Mouse (Mus musculus) left cerebral cortex, postnatal 4 days (tissue): ENCODE measurements around the gene Focad. TPM values are rescaled to one million over a fixed set of nuclear protein-coding genes. Genes with fewer than 3 reads are reported as not detected.

Experiments
- DNase-seq: peaks from one replicate; pipeline ENCODE4 v3.0.0-alpha.2; 2022
- intact Hi-C: fragments of 180-260 bp; cut with DNase I; formaldehyde crosslinking; loops from one replicate; pipeline ENCODE4 v1.15.1; 2025
- total RNA-seq, 2 experiments: library from RNA; stranded (reverse); gene quantifications; 2 replicates each; pipeline ENCODE4 v1.2.3; 2021

Gene Focad
- total RNA-seq, 2 experiments from 2014 or later: 35.6 to 41.1 TPM

DNA sequence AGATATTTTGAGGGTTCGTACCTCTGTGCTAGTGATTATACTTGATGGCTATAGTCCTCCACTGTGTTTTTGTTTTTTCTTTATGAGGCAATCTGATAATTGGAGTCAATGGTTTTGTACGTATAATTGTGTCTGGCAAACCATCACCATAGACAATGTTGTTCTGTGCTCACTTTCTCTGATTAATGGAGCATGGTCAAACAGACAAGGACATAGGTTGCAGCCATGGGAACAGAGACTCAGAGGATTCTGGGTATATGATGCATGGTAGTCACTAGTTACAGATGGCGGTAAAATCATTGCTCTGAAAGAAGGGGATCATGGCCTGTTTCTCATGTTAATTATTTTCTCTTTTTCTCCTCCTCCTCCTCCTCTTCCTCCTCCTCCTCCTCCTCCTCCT is 205.1 kb downstream of the Focad start:
- intact Hi-C loops: no loop called here
- DNase-seq: no peak

DNA sequence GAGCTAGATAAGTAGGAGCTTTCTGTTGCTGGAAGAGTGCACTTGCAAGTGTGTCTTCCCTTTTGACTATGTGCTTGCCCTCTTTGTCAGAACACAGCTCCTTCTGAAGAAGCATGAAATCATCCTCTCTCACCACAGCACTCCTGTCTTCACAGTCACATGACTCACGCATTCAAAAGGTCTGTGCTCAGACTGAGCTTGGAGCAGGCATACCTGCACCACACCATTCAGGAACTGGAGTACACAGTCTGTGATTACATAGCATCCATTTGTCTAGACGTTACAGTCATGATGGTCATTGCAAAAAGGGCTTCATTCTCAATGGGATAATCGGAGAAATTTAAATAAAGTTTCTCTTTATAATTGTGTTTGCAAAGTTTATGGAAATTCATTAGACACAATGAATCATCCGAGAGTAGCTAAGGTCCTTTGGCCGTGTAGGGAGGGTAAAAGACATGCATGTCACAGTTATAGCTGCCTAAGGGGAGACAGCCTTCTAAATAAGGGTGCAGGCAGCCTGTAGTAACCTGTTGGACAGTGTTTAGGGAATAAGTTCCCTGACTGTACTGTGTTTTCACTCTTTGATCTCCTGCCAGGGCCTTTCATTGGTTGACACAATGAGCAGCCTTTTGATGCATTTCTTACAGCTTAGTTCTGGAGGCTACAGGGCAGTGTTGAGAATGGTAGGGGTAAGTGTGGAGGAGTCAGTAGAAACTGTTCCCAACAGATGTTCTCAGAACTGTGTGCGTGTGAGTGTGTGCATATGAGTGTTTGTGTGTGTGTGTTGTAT is 206.6 kb downstream of the Focad start:
- intact Hi-C loops: loop anchor here (5.0 kb wide), 1 partner anchor 269 kb away; the partner anchor contains the start of gene Mllt3

DNA sequence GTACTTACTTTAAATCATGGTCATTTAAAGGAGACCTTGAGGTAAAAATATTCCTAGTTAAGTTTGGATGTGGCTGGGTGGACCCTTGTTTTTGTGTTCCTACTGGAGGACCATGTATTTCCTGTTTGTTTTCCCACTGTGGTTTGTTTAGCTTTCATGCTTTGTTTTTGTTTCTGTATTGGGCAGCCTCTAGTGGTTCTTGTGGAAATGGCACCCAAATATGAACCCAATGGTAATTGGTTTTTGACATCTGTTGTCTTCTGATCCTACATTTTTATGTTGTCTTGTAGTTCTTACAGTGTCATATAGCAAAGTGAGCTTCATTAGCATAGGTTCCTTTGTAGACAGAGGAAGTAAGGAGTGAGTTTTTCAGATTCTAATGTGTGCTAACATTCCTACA is 207.9 kb downstream of the Focad start:
- intact Hi-C loops: loop anchor here (5.0 kb wide), 1 partner anchor 270 kb away; the partner anchor contains the start of gene Mllt3
- peak; percentile 16 for DNase-seq

More for the DNA sequence above, 206.6 kb downstream of the Focad start:
- DNase-seq: no peak

DNA sequence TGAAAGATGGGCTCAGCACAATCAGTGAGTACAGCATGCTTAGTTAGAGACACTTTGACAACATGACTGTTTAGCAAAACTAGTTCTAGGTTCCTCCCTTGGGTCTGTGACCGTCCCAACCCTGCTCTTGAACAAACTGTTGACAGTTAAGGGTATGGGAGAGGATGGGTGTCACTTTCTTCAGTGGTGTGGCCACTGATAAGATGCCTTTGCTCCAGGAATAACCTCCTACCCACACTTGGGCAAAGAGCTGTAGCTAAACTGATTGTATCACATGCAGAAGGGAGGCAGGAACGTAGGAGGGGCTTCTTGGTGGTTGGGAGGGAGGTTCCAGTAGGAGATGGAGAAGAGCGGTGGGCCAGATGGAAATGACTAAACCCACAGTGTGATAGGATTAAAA is 213.3 kb downstream of the Focad start:
- intact Hi-C loops: no loop called here
- DNase-seq: no peak

DNA sequence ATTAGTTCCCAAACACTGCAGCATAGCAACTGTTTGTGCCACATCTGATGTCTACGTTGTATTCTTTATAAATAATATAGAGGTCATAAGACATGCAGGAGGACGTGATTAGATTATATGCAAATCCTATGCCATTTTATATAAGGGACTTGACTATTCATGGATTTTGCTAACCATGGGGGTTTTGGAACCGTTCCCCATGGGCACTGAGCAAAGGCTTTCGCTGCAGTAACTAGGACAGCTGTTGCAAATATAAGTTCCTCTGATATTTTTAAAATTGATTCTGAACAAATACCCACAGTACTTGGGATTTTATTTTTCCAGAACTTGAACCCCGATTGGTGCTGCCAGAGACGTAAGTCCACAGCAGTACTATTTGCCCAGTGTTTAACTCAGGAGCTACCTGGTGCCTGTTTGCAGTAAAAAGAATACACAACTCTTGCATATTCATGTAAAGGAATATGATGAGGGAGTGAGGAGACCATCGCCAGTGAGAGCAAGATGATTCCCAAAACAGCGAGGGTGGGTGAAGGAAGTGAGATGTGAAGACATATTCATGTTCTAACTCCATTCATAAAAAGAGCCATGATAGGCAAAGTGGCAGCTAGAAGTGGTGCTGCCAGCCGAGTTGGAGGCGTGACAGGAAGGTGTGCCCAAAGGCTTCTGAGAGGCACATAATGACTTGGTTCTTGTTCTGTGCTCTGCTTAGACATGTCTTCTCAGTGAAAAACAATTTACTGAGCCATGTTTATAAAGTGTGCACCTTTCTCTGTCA is 214.1 kb downstream of the Focad start:
- intact Hi-C loops: no loop called here
- DNase-seq: no peak

DNA sequence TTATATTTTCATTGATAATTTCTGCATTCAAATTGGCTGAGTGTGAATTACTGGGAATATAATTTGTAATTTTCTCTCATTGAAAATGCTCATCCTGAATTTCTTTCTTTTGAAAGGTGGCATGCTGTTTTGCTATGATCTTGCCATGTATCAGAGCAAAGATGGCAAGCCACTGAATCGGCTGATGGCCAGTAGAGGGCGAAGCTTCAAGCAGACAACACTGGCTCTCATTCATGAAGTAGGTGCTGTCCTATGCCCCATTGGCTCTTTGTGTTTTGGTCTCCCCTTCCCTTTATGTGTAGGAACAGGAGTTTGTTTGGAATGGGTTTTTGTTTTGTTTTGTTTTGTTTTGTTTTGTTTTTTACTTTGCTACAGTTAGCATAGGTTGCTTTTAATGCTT is 215.2 kb downstream of the Focad start:
- DNase-seq: peak; percentile 58
- intact Hi-C loops: no loop called here

DNA sequence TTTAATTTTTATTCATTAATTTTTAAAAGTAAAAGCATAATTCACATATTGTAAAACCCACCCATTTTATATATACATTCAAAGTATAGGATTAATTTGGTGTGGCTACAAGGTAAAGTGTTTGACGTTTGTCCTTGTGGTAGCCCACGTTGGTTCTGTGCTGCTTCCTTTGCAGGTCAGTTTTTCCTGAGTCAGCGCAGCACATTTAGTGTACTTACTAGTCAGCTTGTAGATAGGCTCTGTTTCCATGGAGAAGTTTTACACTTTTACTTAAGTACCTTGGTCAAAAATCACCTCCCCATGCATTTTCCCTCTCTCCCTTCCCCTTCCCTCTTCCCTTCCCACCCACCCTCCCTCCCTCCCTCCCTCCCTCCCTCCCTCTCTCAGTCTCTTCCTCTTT is 220.5 kb downstream of the Focad start:
- intact Hi-C loops: no loop called here
- DNase-seq: no peak

DNA sequence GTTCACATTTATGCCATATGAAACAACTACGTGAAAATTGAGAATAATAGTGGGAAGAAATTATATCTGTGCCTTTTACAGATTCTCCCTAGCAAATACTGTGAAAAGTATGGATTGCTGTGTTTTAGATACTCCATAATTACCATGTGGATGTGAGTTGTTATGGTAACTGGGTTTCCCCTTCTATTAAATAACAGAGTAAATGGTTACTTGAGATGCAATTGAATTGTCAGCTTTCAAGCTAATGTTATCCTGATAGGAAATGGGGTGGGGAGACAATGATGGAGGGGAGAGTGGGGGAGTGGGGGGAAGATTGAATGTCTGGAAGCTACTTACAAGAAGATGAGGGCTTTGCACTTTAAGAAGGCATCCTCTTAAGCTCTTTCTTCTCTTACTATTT is 225.6 kb downstream of the Focad start:
- intact Hi-C loops: no loop called here
- no peak for DNase-seq

DNA sequence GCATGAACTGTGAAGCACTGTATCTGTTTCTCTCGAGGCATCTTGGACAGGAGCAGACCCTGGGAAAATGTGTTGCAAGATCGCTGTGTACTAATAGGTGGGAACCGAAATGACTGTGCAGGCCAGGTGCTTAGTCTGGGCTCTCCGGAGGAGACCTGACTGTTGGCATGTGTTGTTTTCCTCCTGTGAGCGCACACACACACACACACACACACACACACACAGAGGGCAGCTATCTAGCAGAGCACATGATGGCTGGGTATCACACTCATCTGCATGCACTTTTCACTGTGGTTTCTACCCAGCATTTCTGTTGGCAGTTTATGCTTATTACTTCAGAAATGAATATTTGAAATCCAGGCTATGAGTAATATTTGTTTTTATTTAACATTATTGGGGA is 231.0 kb downstream of the Focad start:
- DNase-seq: no peak
- intact Hi-C loops: no loop called here

DNA sequence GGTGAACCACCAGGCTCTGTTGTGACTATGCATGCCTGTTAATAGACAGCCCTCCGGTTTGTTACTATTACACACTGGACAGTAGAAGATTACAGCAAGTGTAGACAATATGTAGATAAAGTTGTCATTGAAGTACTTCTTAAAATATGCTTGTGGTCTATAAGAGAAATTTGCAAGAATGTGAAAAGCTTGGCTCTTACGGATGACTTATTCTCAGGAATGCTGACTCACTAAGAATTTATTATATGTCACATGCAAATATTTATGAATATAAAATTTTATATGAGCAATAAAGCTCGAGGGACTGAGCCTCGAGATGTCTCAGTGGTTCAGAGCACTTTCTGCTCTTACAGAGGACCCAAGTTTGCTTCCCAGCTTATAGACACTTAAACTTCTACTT is 240.1 kb downstream of the Focad start:
- intact Hi-C loops: no loop called here
- DNase-seq: no peak

DNA sequence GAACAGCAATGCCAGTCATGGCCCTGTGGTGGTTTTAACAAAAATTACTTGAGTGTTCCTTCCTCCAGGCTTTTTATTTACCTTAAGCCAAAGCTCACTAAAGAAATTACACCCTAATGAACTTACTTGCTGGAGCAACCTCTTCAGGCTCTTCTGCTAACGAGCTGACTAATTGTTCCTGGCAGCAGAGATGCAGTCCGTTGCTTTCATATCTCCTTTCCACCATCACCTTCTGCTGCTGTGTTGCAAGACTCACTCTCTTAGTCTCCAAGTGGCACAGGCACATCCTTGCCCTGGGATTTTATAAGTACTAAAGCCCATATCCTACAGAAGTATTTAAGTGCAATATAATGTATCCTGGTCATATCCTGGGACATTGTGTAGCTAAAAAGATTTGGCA is 242.3 kb downstream of the Focad start:
- no peak for DNase-seq
- intact Hi-C loops: no loop called here

DNA sequence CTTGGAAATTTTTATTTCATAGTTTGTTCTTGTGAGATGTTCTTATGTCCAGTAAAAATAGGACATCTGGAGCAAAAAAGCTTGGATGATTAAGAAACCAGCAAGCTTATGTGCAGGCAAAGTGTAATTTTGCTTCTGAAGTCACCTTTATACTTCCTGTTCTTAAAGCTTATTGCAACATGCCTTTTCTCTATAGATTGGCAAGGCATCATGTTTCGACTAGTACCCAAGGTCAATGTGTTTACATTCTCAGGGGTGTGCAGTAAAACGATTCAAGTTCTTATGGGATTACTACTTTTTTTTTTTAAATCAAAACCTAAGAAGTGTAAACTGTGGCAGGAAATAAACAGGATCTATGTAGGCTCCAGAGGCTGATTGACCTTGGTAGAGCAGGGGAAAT is 242.9 kb downstream of the Focad start:
- DNase-seq: no peak
- intact Hi-C loops: no loop called here

DNA sequence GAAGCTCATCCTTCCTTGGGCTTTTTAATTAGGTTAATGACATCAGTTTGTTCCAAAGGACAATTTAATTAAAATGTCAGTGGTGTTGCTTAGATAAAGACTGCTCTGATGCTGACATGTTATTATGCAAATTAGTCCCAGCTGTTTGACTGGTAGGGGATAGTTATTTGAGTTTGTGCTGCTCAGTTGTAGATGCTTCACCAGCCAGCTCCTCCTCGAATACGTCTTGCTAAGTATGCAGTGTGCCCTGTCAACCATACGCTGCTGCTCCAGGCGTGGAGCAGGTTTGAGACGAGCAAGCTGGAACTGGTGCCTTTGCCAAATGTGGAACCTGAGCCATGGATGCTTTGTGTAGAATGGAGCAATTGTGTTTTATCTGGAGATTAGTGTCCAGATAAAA is 243.7 kb downstream of the Focad start:
- no peak for DNase-seq

DNA sequence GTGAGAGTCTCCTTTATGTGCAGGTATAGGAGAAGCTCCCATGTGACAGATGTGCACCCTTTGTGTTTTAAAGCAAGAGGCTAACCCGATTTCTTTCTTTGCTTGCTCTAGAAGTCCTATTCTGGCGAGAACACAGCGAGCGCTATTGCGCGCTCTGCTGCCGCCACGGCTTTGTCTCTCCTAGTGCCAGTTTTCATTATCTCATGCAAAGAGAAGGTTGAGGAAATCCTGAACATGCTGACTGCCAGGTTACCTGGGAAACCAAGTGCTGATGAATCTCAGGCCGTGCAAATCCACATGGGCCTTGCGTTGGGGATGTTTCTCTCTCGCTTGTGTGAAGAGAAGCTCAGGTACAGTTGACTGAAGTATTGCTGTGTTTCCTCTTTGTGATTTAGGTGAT is 250.0 kb downstream of the Focad start:
- intact Hi-C loops: loop anchor here (10.0 kb wide), 1 partner anchor 560 kb away; no protein-coding TSS in a partner anchor
- DNase-seq: no peak

More for the DNA sequence above, 243.7 kb downstream of the Focad start:
- intact Hi-C loops: no loop called here

DNA sequence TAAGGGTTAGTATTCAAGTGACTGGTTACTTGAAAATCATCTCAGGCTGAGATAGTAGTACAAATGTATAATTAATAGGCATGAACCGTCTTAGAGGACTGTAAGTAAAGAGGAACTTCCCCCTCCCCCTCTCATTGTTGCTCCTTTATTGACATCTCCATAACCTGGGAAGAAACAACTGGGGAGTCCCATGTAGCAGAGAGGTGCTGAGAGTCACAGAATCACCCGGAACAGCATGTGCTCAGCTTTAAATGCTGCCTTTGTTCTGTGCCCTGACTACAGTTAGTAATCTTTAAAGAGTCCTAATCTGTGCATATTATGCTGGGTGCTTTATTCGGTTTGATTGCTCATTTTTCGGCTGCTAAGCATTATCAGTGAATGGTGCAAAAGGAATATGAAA is 250.6 kb downstream of the Focad start:
- intact Hi-C loops: loop anchor here (10.0 kb wide), 1 partner anchor 560 kb away; no protein-coding TSS in a partner anchor
- no peak for DNase-seq

DNA sequence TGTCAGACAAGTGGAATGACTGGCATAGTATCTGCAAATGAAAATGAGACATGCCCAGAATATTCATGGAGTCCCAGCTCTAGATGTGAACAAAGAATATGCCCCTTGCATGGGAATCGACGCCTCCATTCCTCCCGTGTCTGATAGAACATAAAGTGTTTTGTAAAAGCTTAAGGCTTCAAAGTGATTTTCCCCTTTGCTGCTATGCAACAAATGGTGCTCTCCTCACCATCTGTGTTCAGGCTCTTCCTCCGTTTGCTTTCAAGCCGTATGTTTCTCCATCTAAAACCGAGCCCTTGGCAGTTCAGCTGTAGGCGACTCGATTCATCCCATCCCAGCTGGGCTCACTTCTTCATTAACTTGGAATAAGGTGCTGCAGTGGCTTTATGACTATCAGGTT is 251.5 kb downstream of the Focad start:
- DNase-seq: no peak
- intact Hi-C loops: loop anchor here (10.0 kb wide), 1 partner anchor 561 kb away; no protein-coding TSS in a partner anchor

DNA sequence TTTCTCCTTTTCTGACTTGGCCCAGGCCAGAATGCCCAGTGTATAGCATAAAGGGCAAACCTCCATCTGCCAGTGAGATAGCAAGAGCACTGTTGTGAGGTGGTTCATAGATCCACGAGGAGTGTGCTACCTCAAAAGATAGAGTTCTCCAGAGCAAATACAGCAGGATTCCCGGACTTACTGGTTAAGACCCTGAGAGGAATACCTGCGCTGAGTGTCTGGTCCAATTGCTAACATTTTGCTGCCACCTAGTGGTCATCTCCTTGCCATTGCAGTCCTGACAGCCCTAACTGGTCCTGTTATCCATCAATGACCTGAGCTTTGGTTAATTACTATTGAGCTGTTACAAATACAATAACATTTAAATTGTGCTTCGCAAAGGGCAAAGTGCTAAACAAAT is 256.5 kb downstream of the Focad start:
- peak; percentile 52 for DNase-seq
- intact Hi-C loops: loop anchor here (2.0 kb wide), 3 partner anchors 256 to 982 kb away; partner anchors contain the start of gene Focad

DNA sequence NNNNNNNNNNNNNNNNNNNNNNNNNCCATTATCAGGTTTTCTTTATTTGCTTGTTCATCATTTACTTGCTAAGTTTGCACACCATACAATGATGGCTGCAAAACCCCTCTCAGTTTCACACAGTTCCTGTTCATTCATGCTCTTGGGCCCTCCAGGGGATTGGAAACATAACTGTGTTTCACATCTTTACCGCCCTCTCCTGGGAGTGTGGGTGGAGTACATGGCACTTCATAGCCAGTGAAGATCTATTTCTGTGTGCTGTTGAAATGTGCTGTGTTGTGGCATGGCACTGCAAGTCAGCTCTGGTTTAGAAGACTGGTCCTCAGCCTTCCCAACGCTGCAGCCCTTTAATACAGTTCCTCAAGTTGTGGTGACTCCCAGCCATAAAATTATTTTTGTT is 262.2 kb downstream of the Focad start:
- DNase-seq: peak; percentile 22
- intact Hi-C loops: no loop called here

DNA sequence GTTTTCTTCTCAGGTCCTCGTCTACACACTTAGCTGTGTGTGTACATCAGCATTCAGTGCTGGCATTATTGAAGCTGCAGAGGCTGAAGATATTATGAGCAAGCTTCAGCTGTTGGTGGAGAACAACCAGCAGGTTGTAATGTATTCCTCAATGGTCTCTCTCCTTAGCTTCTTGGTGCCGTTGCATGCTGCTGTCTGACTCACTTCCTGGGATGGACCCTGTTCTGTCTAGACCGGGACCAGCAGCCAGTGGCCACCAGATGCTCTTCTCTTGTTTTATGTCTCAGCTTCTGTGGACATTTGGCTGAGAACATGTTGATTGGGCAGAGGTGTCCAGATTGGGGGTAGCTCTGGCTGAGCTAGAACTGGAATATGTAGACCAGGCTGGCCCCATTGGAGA is 263.0 kb downstream of the Focad start:
- no peak for DNase-seq
- intact Hi-C loops: no loop called here

DNA sequence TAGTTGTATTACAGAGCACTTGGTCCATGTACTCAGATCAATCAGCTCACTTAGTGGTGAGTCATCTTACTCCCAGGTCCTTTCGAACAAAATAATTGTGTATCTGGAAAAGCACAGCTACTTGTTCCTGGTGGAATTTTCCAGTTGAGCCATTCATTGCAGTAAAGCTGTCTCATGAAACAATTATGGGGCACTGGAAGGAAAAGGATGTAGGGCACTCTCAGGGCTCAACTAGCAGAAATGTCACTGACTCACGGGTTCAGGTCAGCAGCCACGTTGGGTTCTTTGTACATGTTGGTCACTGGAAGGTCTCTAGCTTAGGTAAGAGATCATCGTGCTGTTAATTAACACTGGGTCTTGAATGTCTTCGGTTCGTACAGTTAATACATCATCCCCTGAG is 275.5 kb downstream of the Focad start:
- DNase-seq: no peak
- intact Hi-C loops: no loop called here

DNA sequence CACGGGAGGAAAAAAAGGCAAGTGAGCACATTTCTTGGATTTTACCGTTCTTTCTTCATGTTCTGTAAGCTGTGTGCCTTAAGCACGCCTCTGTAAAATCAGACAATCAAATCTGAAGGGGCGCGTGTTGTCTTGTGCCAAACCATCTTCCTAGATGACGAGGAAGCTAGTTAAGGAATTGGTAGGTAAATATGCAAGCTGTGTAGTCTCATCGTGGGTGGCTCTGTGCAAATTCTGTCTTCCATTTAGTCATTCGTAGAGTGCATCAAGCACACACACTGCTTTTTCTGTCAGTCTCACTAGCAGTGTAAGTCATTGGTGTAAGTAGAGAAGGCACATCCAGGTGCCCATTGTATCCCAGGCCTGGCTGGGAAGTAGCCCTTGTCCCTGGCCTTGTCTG is 276.4 kb downstream of the Focad start:
- intact Hi-C loops: no loop called here
- no peak for DNase-seq
